Mouse (Mus musculus): ENCODE data around the gene Hdac5.

- TF ChIP-seq CTCF (IDR thresholded peaks at IDR 0.05; ENCODE audit: low read depth, low read length) = no peak
- no peak for TF ChIP-seq TAL1 (conservative IDR thresholded peaks at IDR 0.05; ENCODE audit: low read depth, low read length)
- no peak for TF ChIP-seq GATA1 (IDR thresholded peaks at IDR 0.05; ENCODE audit: borderline replicate concordance, low read length)
- no peak for TF ChIP-seq GATA2 (IDR thresholded peaks at IDR 0.05; ENCODE audit: borderline replicate concordance, low read depth, low read length)
- no peak for TF ChIP-seq POLR2AphosphoS5 (IDR thresholded peaks at IDR 0.05; ENCODE audit: insufficient replicate concordance, low read depth, low read length)
Observed at GRCm38 (mm10) chr11:102225221-102225620, 4.7 kb downstream of the Hdac5 start.

Data from G1E (cell line).